Mouse (Mus musculus): ENCODE results near the gene Dcaf4.

Gene Dcaf4

GRCm38 (mm10) chr12:83495961-83496282 is 24.3 kb upstream of the Dcaf4 start:
- no peak for DNase-seq (ENCODE audit: low spot score in 2 of 2)

GRCm38 (mm10) chr12:83496336-83496735 is 23.9 kb upstream of the Dcaf4 start:
- DNase-seq (ENCODE audit: low spot score in 2 of 2): no peak

GRCm38 (mm10) chr12:83496736-83497135 is 23.5 kb upstream of the Dcaf4 start:
- DNase-seq (ENCODE audit: low spot score in 2 of 2): no peak

GRCm38 (mm10) chr12:83497959-83498358 is 22.3 kb upstream of the Dcaf4 start:
- DNase-seq (ENCODE audit: low spot score in 2 of 2): no peak

GRCm38 (mm10) chr12:83499256-83499655 is 21.0 kb upstream of the Dcaf4 start:
- no peak for DNase-seq (ENCODE audit: low spot score in 2 of 2)

- peak; percentile 59 to 69 for DNase-seq (ENCODE audit: low spot score in 2 of 2)
Observed at GRCm38 (mm10) chr12:83502190-83502589, 18.1 kb upstream of the Dcaf4 start.

- no peak for DNase-seq (ENCODE audit: low spot score in 2 of 2)
Observed at GRCm38 (mm10) chr12:83506543-83506942, 13.7 kb upstream of the Dcaf4 start.

- no peak for DNase-seq (ENCODE audit: low spot score in 2 of 2)
Observed at GRCm38 (mm10) chr12:83510586-83510985, 9.7 kb upstream of the Dcaf4 start.

GRCm38 (mm10) chr12:83512783-83513182 is 7.5 kb upstream of the Dcaf4 start:
- DNase-seq (ENCODE audit: low spot score in 2 of 2): no peak

GRCm38 (mm10) chr12:83513185-83513584 is 7.1 kb upstream of the Dcaf4 start:
- no peak for DNase-seq (ENCODE audit: low spot score in 2 of 2)

GRCm38 (mm10) chr12:83514216-83514615 is 6.0 kb upstream of the Dcaf4 start:
- no peak for DNase-seq (ENCODE audit: low spot score in 2 of 2)

- no peak for DNase-seq (ENCODE audit: low spot score in 2 of 2)
Observed at GRCm38 (mm10) chr12:83517580-83517979, 2.7 kb upstream of the Dcaf4 start.

GRCm38 (mm10) chr12:83521083-83521482 is 817 bp downstream of the Dcaf4 start:
- no peak for DNase-seq (ENCODE audit: low spot score in 2 of 2)

- no peak for DNase-seq (ENCODE audit: low spot score in 2 of 2)
Observed at GRCm38 (mm10) chr12:83523056-83523455, 2.8 kb downstream of the Dcaf4 start.

GRCm38 (mm10) chr12:83523892-83524291 is 3.6 kb downstream of the Dcaf4 start:
- no peak for DNase-seq (ENCODE audit: low spot score in 2 of 2)

- no peak for DNase-seq (ENCODE audit: low spot score in 2 of 2)
Observed at GRCm38 (mm10) chr12:83524329-83524728, 4.1 kb downstream of the Dcaf4 start.

- no peak for DNase-seq (ENCODE audit: low spot score in 2 of 2)
Observed at GRCm38 (mm10) chr12:83525822-83526544, 5.7 kb downstream of the Dcaf4 start.

GRCm38 (mm10) chr12:83527816-83528215 is 7.5 kb downstream of the Dcaf4 start:
- no peak for DNase-seq (ENCODE audit: low spot score in 2 of 2)

GRCm38 (mm10) chr12:83528665-83529064 is 8.4 kb downstream of the Dcaf4 start:
- no peak for DNase-seq (ENCODE audit: low spot score in 2 of 2)

GRCm38 (mm10) chr12:83531992-83532391 is 11.7 kb downstream of the Dcaf4 start:
- DNase-seq (ENCODE audit: low spot score in 2 of 2): no peak

- no peak for DNase-seq (ENCODE audit: low spot score in 2 of 2)
Observed at GRCm38 (mm10) chr12:83532966-83533365, 12.7 kb downstream of the Dcaf4 start.

GRCm38 (mm10) chr12:83534190-83534589 is 13.9 kb downstream of the Dcaf4 start:
- no peak for DNase-seq (ENCODE audit: low spot score in 2 of 2)

GRCm38 (mm10) chr12:83535428-83535827 is 15.2 kb downstream of the Dcaf4 start:
- DNase-seq (ENCODE audit: low spot score in 2 of 2): no peak

- DNase-seq (ENCODE audit: low spot score in 2 of 2): no peak
Observed at GRCm38 (mm10) chr12:83536039-83536438, 15.8 kb downstream of the Dcaf4 start.
